Mouse (Mus musculus): ENCODE measurements around the gene Tyk2. TPM values are rescaled to one million over a fixed set of nuclear protein-coding genes. Genes with fewer than 3 reads are reported as not detected.

Tyk2 gene
- polyA plus RNA-seq (2015; fragmentation: Nextera tagmentation; extraction: Ambion mirVana): 13.9 and 16.0 TPM in 2 replicates

GRCm38 (mm10) chr9:21131059-21131956 is at the start of gene Tyk2:
TSS of gene Tyk2 (minus strand) at chr9:21131243.
- WGBS: 5% methylated on average over 37 of the region's 37 CpGs
- H3K9ac ChIP-seq: peak within 1 kb of the TSS; percentile 66
- H3K27ac ChIP-seq (replicated peaks): peak within 1 kb of the TSS; percentile 60
- H3K36me3 ChIP-seq: peaks cover 18% of the 10 kb centered on the region
- H3K4me3 ChIP-seq (replicated peaks): peak within 1 kb of the TSS; percentile 76
- H3K4me1 ChIP-seq: peaks cover 6% of the 10 kb centered on the region
- no peaks in the 10 kb centered on the region for H3K27me3 ChIP-seq
- ATAC-seq (ENCODE audit: insufficient number of reproducible peaks, low FRiP score, low TSS enrichment, low read depth): peak; percentile 96
- no peaks in the 10 kb centered on the region for H3K9me3 ChIP-seq (replicated peaks)
- H3K4me2 ChIP-seq (replicated peaks): peak within 1 kb of the TSS; percentile 73

DNA sequence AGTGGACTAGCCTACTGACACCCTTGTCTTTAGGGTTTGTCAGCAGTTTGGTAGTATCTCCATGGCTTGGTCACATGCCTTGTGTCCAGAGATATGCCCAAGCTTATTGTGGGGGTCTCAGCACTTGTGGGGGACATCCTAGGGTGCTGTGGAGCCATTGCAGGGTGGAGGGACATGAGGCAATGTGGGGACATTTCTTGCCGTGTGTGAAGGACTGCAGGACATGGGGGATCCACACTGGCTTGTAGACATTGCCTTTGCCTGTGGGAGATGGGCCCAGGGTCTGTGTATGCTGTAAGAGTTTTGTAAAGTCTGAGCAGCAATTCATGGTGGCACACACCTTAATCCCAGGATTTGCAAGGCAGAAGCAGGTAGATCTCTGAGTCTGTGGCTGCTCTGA is 49.8 kb upstream of the Tyk2 start:
- Histone ChIP-seq H3K4me2 (replicated peaks) (no peak overlapping the region), H3K27me3 (peaks cover 15% of the 10 kb centered on the region), H3K9me3 (replicated peaks) (no peaks in the 10 kb centered on the region), H3K4me1 (peaks cover 32% of the 10 kb centered on the region), H3K27ac (replicated peaks) (no peak overlapping the region), H3K4me3 (replicated peaks) (no peak overlapping the region), H3K9ac (no peak overlapping the region), H3K36me3 (no peaks in the 10 kb centered on the region)
- ATAC-seq (ENCODE audit: insufficient number of reproducible peaks, low FRiP score, low TSS enrichment, low read depth): no peak
- WGBS: 56% methylated on average over 1 of the region's 1 CpGs

DNA sequence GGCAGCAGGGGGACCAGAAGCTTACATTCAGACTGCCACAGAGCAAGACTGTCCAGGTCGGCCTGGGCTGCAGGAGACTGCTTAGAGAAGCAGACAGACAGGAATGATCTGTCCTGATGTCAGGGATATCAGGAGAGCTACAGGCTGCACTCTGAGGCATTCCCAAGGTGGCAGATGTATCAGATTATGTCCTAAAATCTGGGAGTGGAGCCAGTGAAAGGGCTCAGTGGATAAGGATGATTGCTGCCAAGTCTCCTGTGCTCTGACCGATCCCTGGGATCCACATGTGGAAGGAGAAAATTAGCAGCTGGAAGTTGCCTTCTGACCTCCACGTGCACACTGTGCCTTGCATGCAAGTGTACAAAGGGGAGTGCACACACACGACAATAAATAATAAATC is 49.4 kb upstream of the Tyk2 start:
- Histone ChIP-seq H3K4me1 (peaks cover 32% of the 10 kb centered on the region), H3K4me3 (replicated peaks) (no peak overlapping the region), H3K4me2 (replicated peaks) (no peak overlapping the region), H3K36me3 (no peaks in the 10 kb centered on the region), H3K9me3 (replicated peaks) (no peaks in the 10 kb centered on the region), H3K27ac (replicated peaks) (no peak overlapping the region), H3K27me3 (peaks cover 15% of the 10 kb centered on the region), H3K9ac (no peak overlapping the region)
- WGBS: 45% methylated on average over 4 of the region's 4 CpGs
- no peak for ATAC-seq (ENCODE audit: insufficient number of reproducible peaks, low FRiP score, low TSS enrichment, low read depth)

GRCm38 (mm10) chr9:21172364-21172763 is 41.3 kb upstream of the Tyk2 start:
- 61% methylated on average over 6 of the region's 6 CpGs for WGBS
- Histone ChIP-seq H3K4me1 (peaks cover 17% of the 10 kb centered on the region), H3K4me2 (replicated peaks) (no peak overlapping the region), H3K36me3 (no peaks in the 10 kb centered on the region), H3K27ac (replicated peaks) (no peak overlapping the region), H3K27me3 (peaks cover under 1% of the 10 kb centered on the region), H3K4me3 (replicated peaks) (no peak overlapping the region), H3K9ac (no peak overlapping the region), H3K9me3 (replicated peaks) (no peaks in the 10 kb centered on the region)
- ATAC-seq (ENCODE audit: insufficient number of reproducible peaks, low FRiP score, low TSS enrichment, low read depth): no peak

- Histone ChIP-seq H3K27me3 (peaks cover 32% of the 10 kb centered on the region), H3K4me1 (peaks cover 48% of the 10 kb centered on the region), H3K36me3 (no peaks in the 10 kb centered on the region), H3K4me3 (replicated peaks) (no peak overlapping the region), H3K4me2 (replicated peaks) (no peak overlapping the region), H3K9me3 (replicated peaks) (no peaks in the 10 kb centered on the region), H3K9ac (no peak overlapping the region), H3K27ac (replicated peaks) (no peak overlapping the region)
- no peak for ATAC-seq (ENCODE audit: insufficient number of reproducible peaks, low FRiP score, low TSS enrichment, low read depth)
- WGBS: 15% methylated on average over 1 of the region's 1 CpGs
Measured at GRCm38 (mm10) chr9:21169157-21169556, 38.1 kb upstream of the Tyk2 start.

DNA sequence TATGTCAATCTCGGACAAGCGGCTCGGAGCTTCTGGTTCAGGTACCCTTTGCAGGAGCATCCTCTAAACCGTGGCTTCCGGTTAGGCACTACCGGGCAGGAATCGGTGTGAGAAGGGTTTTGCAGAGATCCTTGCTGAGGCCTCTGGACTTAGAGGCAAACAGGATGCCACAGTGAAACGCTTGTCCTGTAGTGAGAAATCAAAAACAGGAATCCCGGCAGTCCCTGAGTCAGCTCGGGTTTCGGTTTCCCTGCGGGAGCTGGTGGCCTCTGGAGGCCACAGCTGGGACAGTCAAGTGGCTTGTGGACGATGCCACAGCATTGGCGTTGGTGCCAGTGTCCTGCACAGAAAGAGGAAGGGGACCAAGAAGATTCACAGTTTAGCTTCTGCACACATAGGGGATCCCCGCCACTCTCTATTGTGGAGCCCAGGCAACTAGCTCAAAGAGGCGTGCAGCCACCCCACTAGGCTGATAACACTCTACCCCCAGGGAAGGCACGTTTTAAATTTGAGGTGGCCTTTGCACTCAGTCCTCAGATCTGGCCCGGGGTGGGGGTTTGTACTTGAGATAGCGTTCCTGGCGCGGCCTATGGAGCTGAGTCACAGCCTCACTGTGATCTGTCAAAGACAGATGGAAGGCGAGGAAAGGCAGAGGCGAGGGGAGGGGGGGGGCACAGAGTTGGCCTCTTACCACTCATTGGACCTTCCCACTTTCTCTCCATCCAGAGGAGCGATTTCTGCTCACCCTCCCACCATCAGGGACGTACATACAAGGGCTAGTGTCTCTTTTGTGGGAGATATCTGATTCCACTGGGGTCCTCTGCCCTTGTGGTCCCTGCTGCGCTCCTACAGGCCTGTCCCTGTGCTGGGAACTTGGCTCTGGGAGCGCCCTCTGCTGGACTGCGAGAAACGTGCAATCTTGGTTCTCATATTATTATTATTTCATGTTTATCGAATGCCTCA is 37.4 kb upstream of the Tyk2 start:
- peak overlapping the region; percentile 18; the same call in 1 of the 2 replicates for H3K9ac ChIP-seq
- H3K4me1 ChIP-seq: peaks cover 52% of the 10 kb centered on the region
- H3K27ac ChIP-seq (replicated peaks): peak overlapping the region; percentile 80
- H3K27me3 ChIP-seq: peaks cover 39% of the 10 kb centered on the region
- 7% methylated on average over 30 of the region's 30 CpGs for WGBS
- H3K4me3 ChIP-seq (replicated peaks): peak overlapping the region; percentile 26
- no peak for ATAC-seq (ENCODE audit: insufficient number of reproducible peaks, low FRiP score, low TSS enrichment, low read depth)
- H3K4me2 ChIP-seq (replicated peaks): peak overlapping the region; percentile 40
- H3K36me3 ChIP-seq: no peaks in the 10 kb centered on the region
- H3K9me3 ChIP-seq (replicated peaks): no peaks in the 10 kb centered on the region

GRCm38 (mm10) chr9:21167140-21168097 is 36.4 kb upstream of the Tyk2 start:
- Histone ChIP-seq H3K4me2 (replicated peaks) (peak overlapping the region; percentile 40), H3K9me3 (replicated peaks) (no peaks in the 10 kb centered on the region), H3K4me3 (replicated peaks) (peak overlapping the region; percentile 26), H3K9ac (peak overlapping the region; percentile 18; the same call in 1 of the 2 replicates), H3K36me3 (no peaks in the 10 kb centered on the region), H3K27ac (replicated peaks) (peak overlapping the region; percentile 80), H3K4me1 (peaks cover 52% of the 10 kb centered on the region), H3K27me3 (peaks cover 46% of the 10 kb centered on the region)
- WGBS: 39% methylated on average over 10 of the region's 10 CpGs
- ATAC-seq (ENCODE audit: insufficient number of reproducible peaks, low FRiP score, low TSS enrichment, low read depth): no peak

DNA sequence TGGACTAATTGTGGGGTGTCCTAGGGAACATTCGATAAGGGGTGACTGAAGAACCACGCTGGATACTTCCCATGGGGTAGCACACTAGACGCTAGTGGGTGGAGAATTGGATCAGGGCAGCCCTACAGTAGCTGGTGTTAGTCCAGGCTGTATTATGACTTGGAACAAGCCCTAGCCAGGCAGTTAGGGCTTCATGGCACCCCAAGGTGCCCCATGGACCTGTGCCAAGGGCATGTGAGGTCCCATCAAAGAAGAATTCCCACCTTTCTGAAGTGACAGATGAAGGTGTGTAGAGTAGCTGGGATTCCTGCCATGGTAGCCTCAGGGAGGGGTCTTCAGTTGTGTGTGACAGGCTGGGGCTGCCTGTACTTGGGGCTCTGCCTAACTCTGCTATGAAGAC is 35.5 kb upstream of the Tyk2 start:
- WGBS: 18% methylated on average over 3 of the region's 3 CpGs
- H3K9ac ChIP-seq: no peak overlapping the region
- H3K27me3 ChIP-seq: peaks cover 52% of the 10 kb centered on the region
- no peak overlapping the region for H3K27ac ChIP-seq (replicated peaks)
- no peaks in the 10 kb centered on the region for H3K9me3 ChIP-seq (replicated peaks)
- H3K36me3 ChIP-seq: no peaks in the 10 kb centered on the region
- peaks cover 54% of the 10 kb centered on the region for H3K4me1 ChIP-seq
- peak overlapping the region; percentile 99 for H3K4me2 ChIP-seq (replicated peaks)
- no peak for ATAC-seq (ENCODE audit: insufficient number of reproducible peaks, low FRiP score, low TSS enrichment, low read depth)
- peak overlapping the region; percentile 57 for H3K4me3 ChIP-seq (replicated peaks)

- H3K36me3 ChIP-seq: no peaks in the 10 kb centered on the region
- 1% methylated on average over 47 of the region's 47 CpGs for WGBS
- H3K9me3 ChIP-seq (replicated peaks): no peaks in the 10 kb centered on the region
- peak overlapping the region; percentile 57 for H3K4me3 ChIP-seq (replicated peaks)
- H3K9ac ChIP-seq: peak overlapping the region; percentile 28
- no peak overlapping the region for H3K27ac ChIP-seq (replicated peaks)
- no peak for ATAC-seq (ENCODE audit: insufficient number of reproducible peaks, low FRiP score, low TSS enrichment, low read depth)
- H3K27me3 ChIP-seq: peaks cover 52% of the 10 kb centered on the region
- peak overlapping the region; percentile 99 for H3K4me2 ChIP-seq (replicated peaks)
- peaks cover 55% of the 10 kb centered on the region for H3K4me1 ChIP-seq
Measured at GRCm38 (mm10) chr9:21165952-21166451, 35.0 kb upstream of the Tyk2 start.
